Mouse (Mus musculus): ENCODE measurements at regions not wholly inside any gene's neighbourhood (a gene's known extent, or its start where the extent isn't known, plus 50 kb on each side); places are given as distances from the start of the nearest gene placed in this dataset.

DNA sequence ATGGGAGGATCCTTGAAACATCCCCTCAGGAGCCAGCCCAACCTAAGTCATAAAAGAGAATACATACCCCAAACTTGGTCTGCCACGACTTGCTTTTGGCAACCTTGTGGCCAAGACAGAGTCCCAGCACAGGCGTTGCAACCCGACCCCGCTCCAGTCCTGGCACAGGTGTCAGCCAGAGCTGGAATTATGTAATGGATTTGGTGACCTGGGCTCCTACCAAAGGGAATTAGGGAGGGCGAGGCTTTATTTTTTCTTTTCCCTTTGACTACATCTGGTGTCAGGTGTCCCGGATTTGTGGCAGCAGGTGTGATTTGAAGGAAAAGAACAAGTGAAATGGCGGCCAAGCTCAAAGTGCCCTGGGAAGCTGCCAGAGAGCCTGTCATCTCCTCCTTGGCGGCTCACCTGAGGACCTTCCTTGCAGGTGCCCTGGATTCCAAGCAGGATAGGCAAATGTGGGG is 212.9 kb downstream of the Mef2c start:
- H3K27me3 ChIP-seq (ENCODE audit: control insufficient read depth, insufficient read depth, low read length), result peaks cover 6% of the 10 kb centered on the region; the same call in 1 of the 2 replicates
- 15% methylated on average over 8 of the region's 8 CpGs for WGBS
- no peaks in the 10 kb centered on the region for H3K36me3 ChIP-seq (replicated peaks; ENCODE audit: control insufficient read depth, insufficient read depth)
- H3K27ac ChIP-seq, result peak overlapping the region; percentile 100
- ATAC-seq (ENCODE audit: low FRiP score) (no peak), DNase-seq (ENCODE audit: low spot score) (peak; percentile 49)
- peak overlapping the region; percentile 87 for H3K4me2 ChIP-seq (replicated peaks)
- H3K4me3 ChIP-seq (replicated peaks; ENCODE audit: low read length), result peak overlapping the region; percentile 90
- H3K4me1 ChIP-seq (replicated peaks; ENCODE audit: control insufficient read depth, insufficient read depth, low read length), result peaks cover 3% of the 10 kb centered on the region; the same call in 1 of the 2 replicates
- peak overlapping the region; percentile 100 for H3K9ac ChIP-seq
- H3K9me3 ChIP-seq (ENCODE audit: control insufficient read depth, low read length), result no peaks in the 10 kb centered on the region

DNA sequence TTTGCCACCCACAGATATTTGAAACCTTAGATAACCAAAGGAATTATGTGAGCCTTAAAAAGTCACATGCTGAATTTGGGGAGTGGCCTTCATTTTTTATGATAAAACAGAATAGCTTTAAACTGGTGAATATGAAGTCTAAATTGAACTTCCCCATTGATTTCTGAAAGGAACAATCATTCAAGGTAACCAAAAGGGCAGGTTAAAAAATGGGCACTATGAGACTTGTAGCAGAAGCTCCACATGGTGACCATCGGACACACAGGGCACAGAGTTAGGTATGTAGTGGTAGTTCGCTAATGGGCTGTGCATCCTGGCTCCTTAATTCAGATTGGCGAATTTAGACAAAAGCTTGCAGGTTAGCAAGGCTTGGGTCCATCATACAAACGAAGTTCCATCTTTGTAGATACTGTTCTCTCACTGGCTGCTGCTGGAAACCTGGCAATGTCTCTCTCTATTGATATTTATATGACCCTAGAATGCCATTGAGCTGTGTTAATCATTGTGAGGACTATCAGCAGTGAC is 213.9 kb downstream of the Mef2c start:
- Histone ChIP-seq H3K27ac (peak overlapping the region; percentile 100), H3K4me2 (replicated peaks) (peak overlapping the region; percentile 87), H3K4me3 (replicated peaks; ENCODE audit: low read length) (peak overlapping the region; percentile 90), H3K9ac (peak overlapping the region; percentile 100), H3K4me1 (replicated peaks; ENCODE audit: control insufficient read depth, insufficient read depth, low read length) (peaks cover 3% of the 10 kb centered on the region; the same call in 1 of the 2 replicates), H3K27me3 (ENCODE audit: control insufficient read depth, insufficient read depth, low read length) (peaks cover 3% of the 10 kb centered on the region; the same call in 1 of the 2 replicates), H3K9me3 (ENCODE audit: control insufficient read depth, low read length) (no peaks in the 10 kb centered on the region), H3K36me3 (replicated peaks; ENCODE audit: control insufficient read depth, insufficient read depth) (no peaks in the 10 kb centered on the region)
- WGBS, result 15% methylated on average over 4 of the region's 4 CpGs
- ATAC-seq (ENCODE audit: low FRiP score) (no peak), DNase-seq (ENCODE audit: low spot score) (no peak)

DNA sequence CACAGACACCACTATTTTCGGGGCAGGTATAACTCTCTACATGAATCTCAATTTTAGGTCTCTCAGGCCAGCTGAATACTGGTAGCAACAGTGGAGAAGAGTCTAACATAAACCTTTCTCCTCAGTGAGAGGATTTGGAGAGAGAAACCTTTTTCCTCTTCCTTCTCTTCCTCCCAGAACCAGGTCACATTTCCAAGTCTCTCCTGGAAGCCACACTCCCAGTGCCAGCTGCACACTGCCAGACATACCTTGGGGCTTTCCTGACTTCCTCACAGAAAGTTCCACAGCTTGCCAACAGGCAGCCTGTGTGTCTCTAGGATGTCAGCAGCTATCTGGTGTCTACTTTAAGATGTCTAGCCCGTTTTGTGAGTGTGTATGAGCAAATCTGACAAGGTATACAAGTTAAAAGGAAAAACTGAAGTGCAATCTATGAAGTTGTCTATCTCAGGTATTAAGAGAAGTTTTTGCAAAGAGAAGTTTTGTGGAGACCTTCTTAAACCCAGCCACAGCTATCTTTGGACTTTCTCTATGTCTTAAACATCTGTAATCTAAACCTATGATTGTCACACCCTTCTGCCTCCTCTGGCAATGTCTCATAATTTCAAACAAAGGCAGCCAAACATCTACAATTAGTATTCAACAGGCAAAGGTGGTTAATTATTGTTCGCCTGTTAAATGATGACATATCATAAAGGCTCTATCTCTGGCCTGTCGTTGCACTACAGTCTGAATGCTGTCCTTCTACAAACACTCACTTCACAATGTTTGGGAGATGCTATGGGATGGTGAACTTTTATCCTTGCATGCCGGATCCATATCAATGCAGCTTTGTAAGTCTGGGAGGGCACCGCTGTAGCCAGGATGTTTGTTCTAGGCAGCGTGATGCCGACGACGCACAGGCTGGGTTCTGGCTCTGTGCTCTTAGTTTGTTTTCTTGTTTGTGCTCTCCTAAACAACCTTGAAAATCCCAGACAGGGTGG is 214.9 kb downstream of the Mef2c start:
- peak overlapping the region; percentile 100 for H3K27ac ChIP-seq
- H3K4me2 ChIP-seq (replicated peaks), result peak overlapping the region; percentile 87
- H3K9me3 ChIP-seq (ENCODE audit: control insufficient read depth, low read length), result no peaks in the 10 kb centered on the region
- ATAC-seq (ENCODE audit: low FRiP score) (no peak), DNase-seq (ENCODE audit: low spot score) (peak; percentile 58)
- no peaks in the 10 kb centered on the region for H3K36me3 ChIP-seq (replicated peaks; ENCODE audit: control insufficient read depth, insufficient read depth)
- WGBS, result 9% methylated on average over 10 of the region's 10 CpGs
- no peaks in the 10 kb centered on the region for H3K27me3 ChIP-seq (ENCODE audit: control insufficient read depth, insufficient read depth, low read length)
- H3K9ac ChIP-seq, result peak overlapping the region; percentile 100
- peak overlapping the region; percentile 90 for H3K4me3 ChIP-seq (replicated peaks; ENCODE audit: low read length)
- H3K4me1 ChIP-seq (replicated peaks; ENCODE audit: control insufficient read depth, insufficient read depth, low read length), result peaks cover 3% of the 10 kb centered on the region; the same call in 1 of the 2 replicates

DNA sequence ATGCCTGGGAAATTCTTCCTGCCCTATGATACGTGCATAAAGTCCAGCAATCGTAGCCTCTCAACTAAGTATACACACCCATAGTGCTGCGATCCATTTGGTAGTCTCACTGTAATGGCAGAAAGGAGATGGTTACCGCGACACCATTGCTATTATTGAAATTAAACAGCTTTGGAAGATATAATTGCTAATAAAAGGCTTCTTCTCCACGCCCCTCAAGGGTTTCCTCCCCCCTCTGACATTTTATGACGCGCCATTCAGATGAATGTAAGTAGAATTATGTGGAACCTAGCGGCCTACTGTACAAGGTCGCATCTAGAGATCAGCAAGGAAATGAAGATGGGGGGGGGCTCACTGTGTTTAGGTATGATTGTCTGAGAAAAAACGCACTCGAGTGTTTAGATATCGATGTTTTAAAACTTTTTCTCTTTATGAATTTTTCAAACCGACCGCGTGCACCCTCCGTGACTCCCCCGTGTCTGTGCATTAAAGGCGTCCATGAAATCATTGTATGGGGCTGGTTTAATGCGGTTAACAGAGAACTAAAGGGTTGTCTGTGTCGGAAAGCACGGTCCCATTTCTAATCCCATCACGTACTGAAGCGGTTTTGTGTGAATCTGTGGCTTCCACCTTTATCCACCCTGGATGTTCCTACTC is 215.9 kb downstream of the Mef2c start:
- Histone ChIP-seq H3K27ac (peak overlapping the region; percentile 100), H3K4me1 (replicated peaks; ENCODE audit: control insufficient read depth, insufficient read depth, low read length) (peaks cover 3% of the 10 kb centered on the region; the same call in 1 of the 2 replicates), H3K4me3 (replicated peaks; ENCODE audit: low read length) (peak overlapping the region; percentile 90), H3K4me2 (replicated peaks) (peak overlapping the region; percentile 87), H3K9ac (peak overlapping the region; percentile 100), H3K36me3 (replicated peaks; ENCODE audit: control insufficient read depth, insufficient read depth) (no peaks in the 10 kb centered on the region), H3K27me3 (ENCODE audit: control insufficient read depth, insufficient read depth, low read length) (no peaks in the 10 kb centered on the region), H3K9me3 (ENCODE audit: control insufficient read depth, low read length) (no peaks in the 10 kb centered on the region)
- DNase-seq (ENCODE audit: low spot score) (peak; percentile 68), ATAC-seq (ENCODE audit: low FRiP score) (no peak)
- 4% methylated on average over 24 of the region's 24 CpGs for WGBS

DNA sequence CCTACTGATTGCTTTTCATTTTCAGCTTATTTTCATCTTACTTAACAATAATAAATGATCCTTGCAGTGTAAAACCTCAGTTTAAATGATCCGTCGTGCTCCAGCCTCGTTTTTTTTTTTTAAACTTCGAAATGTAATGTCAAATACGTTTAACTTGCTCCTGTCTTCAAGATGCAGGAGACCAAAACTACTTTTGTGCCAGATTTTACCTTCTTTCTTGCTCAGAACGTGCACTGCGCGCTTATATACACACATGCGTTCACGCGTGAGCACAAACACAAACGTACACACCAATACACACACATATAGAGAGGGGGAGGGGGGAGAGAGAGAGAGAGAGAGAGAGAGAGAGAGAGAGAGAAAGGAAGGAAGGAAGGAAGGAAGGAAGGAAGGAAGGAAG is 216.5 kb downstream of the Mef2c start:
- H3K27ac ChIP-seq, result peak overlapping the region; percentile 100
- no peaks in the 10 kb centered on the region for H3K27me3 ChIP-seq (ENCODE audit: control insufficient read depth, insufficient read depth, low read length)
- peak overlapping the region; percentile 87 for H3K4me2 ChIP-seq (replicated peaks)
- 2% methylated on average over 12 of the region's 12 CpGs for WGBS
- H3K9me3 ChIP-seq (ENCODE audit: control insufficient read depth, low read length), result no peaks in the 10 kb centered on the region
- peak; percentile 37 for DNase-seq (ENCODE audit: low spot score)
- ATAC-seq (ENCODE audit: low FRiP score), result no peak
- H3K4me3 ChIP-seq (replicated peaks; ENCODE audit: low read length), result peak overlapping the region; percentile 90
- peak overlapping the region; percentile 100 for H3K9ac ChIP-seq
- peaks cover 3% of the 10 kb centered on the region; the same call in 1 of the 2 replicates for H3K4me1 ChIP-seq (replicated peaks; ENCODE audit: control insufficient read depth, insufficient read depth, low read length)
- no peaks in the 10 kb centered on the region for H3K36me3 ChIP-seq (replicated peaks; ENCODE audit: control insufficient read depth, insufficient read depth)

DNA sequence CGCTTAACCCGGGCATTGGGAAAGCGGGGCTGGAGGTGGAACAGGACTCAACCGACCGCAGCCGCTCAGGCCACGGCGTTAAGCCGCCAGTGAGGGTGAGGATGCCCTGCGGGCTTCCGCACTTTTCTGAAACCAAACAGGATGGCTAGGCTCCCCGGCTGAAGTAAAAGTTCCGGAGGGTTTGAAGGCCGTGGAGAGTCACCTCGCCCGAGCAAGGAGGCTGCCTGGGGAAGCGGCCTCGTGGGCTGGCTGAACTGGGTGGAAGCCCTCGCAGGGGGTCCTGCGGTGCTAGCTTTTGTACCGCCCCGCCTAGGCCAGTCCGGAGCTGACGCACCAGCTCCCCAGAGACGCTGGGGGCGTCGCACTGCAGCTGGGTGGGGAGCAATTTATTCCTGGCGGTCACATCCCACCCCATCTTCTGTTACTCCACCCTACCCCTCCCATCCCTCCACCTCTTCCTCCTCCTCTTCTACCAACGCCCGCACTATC is 217.1 kb downstream of the Mef2c start:
- under 1% methylated on average over 29 of the region's 30 CpGs for WGBS
- H3K36me3 ChIP-seq (replicated peaks; ENCODE audit: control insufficient read depth, insufficient read depth), result no peaks in the 10 kb centered on the region
- DNase-seq (ENCODE audit: low spot score) (peak; percentile 84), ATAC-seq (ENCODE audit: low FRiP score) (peak; percentile 87)
- peak overlapping the region; percentile 100 for H3K27ac ChIP-seq
- H3K27me3 ChIP-seq (ENCODE audit: control insufficient read depth, insufficient read depth, low read length), result no peaks in the 10 kb centered on the region
- no peaks in the 10 kb centered on the region for H3K9me3 ChIP-seq (ENCODE audit: control insufficient read depth, low read length)
- peak overlapping the region; percentile 90 for H3K4me3 ChIP-seq (replicated peaks; ENCODE audit: low read length)
- peak overlapping the region; percentile 87 for H3K4me2 ChIP-seq (replicated peaks)
- H3K9ac ChIP-seq, result peak overlapping the region; percentile 100
- peaks cover 3% of the 10 kb centered on the region; the same call in 1 of the 2 replicates for H3K4me1 ChIP-seq (replicated peaks; ENCODE audit: control insufficient read depth, insufficient read depth, low read length)

DNA sequence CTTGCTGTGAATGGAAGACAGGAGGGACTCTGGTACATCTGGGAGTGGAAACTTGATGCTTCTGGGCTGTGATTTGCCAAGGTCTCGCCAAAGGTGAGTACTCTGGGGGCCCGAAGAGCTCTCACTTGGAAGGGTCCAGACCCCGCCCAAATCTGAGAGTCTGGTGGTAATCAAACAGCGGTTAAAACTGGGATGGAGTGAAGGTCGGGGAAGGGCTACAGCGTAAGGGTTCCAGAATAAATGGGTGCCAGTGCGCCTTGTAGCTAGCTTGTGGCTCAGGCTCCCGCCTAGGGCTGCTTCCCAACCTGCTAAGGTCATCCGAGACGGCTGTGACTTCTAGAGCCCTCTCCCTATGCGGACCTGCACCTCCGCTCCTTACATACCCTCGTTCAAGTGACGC is 217.7 kb downstream of the Mef2c start:
- peak overlapping the region; percentile 90 for H3K4me3 ChIP-seq (replicated peaks; ENCODE audit: low read length)
- H3K4me2 ChIP-seq (replicated peaks), result peak overlapping the region; percentile 87
- H3K4me1 ChIP-seq (replicated peaks; ENCODE audit: control insufficient read depth, insufficient read depth, low read length), result peaks cover 3% of the 10 kb centered on the region; the same call in 1 of the 2 replicates
- no peaks in the 10 kb centered on the region for H3K9me3 ChIP-seq (ENCODE audit: control insufficient read depth, low read length)
- peak; percentile 56 for DNase-seq (ENCODE audit: low spot score)
- H3K27ac ChIP-seq, result peak overlapping the region; percentile 100
- H3K36me3 ChIP-seq (replicated peaks; ENCODE audit: control insufficient read depth, insufficient read depth), result no peaks in the 10 kb centered on the region
- WGBS, result under 1% methylated on average over 14 of the region's 14 CpGs
- H3K9ac ChIP-seq, result peak overlapping the region; percentile 100
- ATAC-seq (ENCODE audit: low FRiP score), result peak; percentile 40
- H3K27me3 ChIP-seq (ENCODE audit: control insufficient read depth, insufficient read depth, low read length), result no peaks in the 10 kb centered on the region

DNA sequence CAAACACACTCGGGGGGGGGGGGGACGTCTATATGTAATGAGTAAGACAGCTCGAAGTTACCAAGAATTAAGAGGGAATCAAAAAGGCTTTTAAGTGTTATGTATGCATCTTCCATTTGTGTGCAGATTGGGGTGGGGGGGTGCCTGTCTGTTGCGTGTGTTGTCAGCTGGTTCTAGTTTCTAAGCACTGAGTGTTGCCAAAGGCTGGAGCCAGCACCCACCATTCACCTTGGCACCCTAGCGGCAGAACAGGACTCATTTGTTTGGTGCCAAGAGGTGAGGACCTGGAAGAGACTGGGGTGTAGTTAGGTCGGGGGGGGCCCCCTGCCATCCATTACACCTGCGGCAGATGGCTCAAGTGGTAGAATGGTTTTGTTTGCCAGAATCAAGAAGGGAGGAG is 218.4 kb downstream of the Mef2c start:
- peak overlapping the region; percentile 100 for H3K27ac ChIP-seq
- ATAC-seq (ENCODE audit: low FRiP score) (peak; percentile 14), DNase-seq (ENCODE audit: low spot score) (peak; percentile 70)
- peak overlapping the region; percentile 90 for H3K4me3 ChIP-seq (replicated peaks; ENCODE audit: low read length)
- no peaks in the 10 kb centered on the region for H3K36me3 ChIP-seq (replicated peaks; ENCODE audit: control insufficient read depth, insufficient read depth)
- H3K27me3 ChIP-seq (ENCODE audit: control insufficient read depth, insufficient read depth, low read length), result no peaks in the 10 kb centered on the region
- H3K9me3 ChIP-seq (ENCODE audit: control insufficient read depth, low read length), result no peaks in the 10 kb centered on the region
- H3K9ac ChIP-seq, result peak overlapping the region; percentile 100
- WGBS, result 2% methylated on average over 7 of the region's 7 CpGs
- H3K4me2 ChIP-seq (replicated peaks), result peak overlapping the region; percentile 87
- peaks cover 3% of the 10 kb centered on the region; the same call in 1 of the 2 replicates for H3K4me1 ChIP-seq (replicated peaks; ENCODE audit: control insufficient read depth, insufficient read depth, low read length)

Measured in hindbrain, embryonic 14.5 days (tissue).